Mouse (Mus musculus) left cerebral cortex, adult 11 months (tissue): ENCODE measurements around the gene Dcxr.
A peak's percentile ranks its signal among the peaks of the same experiment; 100 is the strongest.
"Not testable (repeated sequence)": the region's sequence is repeated elsewhere in the genome, so short reads cannot be mapped to it uniquely, and the experiment has no call there.

Experiments used
- DNase-seq: peaks from one replicate; pipeline ENCODE4 v3.0.0; 2022; ENCODE audit warnings: low spot score

Dcxr gene

GRCm38 (mm10) chr11:120729432-120730050 lies 2.5 kb upstream of the Dcxr start:
- DNase-seq = not testable (repeated sequence)

- DNase-seq = no peak
These were observed 1.6 kb upstream of the Dcxr start for GRCm38 (mm10) chr11:120728530-120729240.

DNA sequence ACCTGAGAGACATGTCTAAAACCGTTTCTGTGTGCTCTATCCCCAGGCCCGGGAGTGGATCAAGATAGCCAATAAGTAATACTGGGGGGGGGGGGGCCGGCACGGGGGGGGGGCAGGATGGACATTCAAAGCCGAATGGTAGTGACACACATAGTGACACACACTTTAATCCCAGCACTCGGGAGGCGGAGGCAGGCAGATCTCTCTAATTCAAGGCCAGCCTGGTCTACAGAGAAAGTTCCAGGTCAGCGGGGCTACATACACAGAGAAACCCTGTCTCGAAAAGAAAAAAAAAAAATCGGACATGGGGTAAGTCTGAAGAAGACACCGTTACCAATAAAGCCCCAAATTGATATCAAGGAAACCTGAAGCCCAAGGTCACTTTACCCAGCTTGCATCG lies 483 bp upstream of the Dcxr start:
- DNase-seq = no peak

DNA sequence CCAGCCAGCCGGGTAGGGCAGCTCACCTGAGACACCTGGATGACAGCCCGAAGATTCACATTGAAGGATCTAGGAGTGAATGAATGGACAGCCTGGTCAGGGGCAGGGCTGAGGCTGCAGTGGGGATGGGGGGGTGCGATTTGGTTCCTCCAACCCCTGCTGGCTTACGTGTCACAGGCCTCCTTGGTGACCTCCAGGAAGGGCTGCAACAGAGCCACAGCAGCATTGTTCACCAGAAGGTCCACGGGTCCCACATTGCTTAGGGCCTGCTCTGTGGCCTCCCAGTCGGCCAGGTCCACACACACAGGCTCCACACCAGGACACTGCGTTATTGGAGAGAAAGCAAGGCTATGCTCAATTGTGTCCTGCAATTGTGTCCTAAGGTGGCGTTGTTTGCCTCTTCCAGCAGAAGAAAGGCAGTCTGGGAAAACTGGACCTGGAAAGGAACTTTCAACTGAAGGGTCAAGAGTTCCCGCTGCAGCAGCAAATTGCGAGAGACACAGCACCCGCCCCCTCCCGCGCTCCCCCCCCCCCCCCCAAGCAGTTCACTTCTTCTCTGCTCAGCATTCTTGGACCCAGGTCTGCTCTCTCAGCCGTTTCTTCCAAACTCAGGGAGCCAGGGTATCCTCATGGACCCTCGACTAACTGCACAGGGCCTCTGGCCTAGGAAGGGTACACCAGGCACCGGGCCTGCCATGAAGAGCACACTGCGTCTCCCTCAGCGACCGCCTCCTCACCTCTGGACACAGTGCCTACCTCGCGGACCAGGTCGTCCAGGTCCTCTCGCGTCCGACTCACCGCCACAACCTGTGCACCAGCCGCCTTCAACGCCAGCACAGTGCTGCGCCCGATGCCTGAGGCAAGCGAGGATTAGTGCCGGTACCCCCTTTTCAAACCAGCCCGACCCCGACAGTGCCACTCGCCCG lies 575 bp downstream of the Dcxr start:
- DNase-seq = no peak

DNA sequence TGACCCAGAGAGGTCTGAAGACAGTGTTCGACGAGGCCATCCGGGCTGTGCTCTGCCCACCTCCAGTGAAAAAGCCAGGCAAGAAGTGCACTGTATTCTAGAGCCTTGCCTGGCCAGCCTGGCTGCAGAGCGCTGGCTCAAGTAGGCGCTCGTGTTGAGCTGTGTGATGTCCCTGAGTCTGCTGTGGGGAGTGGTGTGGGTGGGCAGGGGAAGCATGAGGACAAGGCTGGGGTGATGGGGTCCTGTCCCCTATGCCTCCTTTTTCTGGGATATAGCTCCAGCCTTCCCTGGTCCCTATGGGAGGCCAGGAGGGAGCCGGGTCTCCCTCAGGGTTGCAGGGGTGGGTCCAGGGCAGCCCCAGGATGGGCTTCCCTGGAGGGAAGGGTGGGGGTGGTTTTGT lies 3.6 kb downstream of the Dcxr start:
- DNase-seq = no peak

- no peak for DNase-seq
These were observed 4.2 kb downstream of the Dcxr start for GRCm38 (mm10) chr11:120722761-120723382.

DNA sequence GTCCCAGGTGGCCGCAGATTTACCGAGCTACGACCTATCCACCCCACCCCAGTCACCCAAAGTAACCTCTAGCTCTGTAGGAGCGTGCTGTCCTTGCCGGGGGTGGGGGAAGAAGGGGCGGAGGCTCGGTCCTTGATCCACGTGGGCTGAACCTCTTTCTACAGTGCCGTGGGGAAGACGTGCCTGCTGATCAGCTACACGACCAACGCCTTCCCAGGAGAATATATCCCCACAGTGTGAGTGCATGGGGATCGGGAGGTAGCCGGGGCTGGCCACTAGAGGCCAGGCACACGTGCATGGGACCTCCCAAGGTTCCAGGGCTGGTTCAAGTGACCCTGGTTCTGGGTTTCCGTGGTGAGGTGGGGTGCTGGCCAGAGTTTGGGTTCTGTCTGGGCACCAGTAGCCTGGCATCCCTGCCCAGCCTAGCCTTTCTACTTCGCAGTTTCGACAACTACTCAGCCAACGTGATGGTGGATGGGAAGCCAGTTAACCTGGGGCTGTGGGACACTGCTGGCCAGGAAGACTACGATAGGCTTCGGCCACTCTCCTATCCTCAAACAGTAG lies 4.9 kb downstream of the Dcxr start:
- DNase-seq = no peak

GRCm38 (mm10) chr11:120721124-120722066 lies 5.7 kb downstream of the Dcxr start, which contains the start of gene Rac3:
Gene Rac3, plus strand, starts transcription at chr11:120721470.
- no peak for DNase-seq

DNA sequence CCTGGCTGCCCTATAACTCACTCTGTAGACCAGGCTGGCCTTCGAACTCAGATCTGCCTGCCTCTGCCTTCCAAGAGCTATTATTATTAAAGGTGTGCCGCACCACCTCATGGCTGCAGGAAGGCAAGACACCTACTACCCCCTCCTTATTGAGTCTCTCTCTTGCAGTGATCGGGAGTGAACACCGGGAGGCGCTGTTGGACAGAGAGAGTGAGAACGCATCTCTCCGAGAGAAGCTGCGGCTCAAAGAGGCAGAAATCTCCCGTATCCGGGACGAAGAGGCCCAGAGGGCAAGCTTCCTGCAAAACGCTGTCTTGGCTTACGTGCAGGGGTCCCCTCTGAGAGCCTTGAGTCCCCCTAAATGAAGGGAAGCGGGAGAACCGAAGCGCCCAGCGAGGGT lies 6.6 kb downstream of the Dcxr start:
- peak; percentile 71 for DNase-seq

DNA sequence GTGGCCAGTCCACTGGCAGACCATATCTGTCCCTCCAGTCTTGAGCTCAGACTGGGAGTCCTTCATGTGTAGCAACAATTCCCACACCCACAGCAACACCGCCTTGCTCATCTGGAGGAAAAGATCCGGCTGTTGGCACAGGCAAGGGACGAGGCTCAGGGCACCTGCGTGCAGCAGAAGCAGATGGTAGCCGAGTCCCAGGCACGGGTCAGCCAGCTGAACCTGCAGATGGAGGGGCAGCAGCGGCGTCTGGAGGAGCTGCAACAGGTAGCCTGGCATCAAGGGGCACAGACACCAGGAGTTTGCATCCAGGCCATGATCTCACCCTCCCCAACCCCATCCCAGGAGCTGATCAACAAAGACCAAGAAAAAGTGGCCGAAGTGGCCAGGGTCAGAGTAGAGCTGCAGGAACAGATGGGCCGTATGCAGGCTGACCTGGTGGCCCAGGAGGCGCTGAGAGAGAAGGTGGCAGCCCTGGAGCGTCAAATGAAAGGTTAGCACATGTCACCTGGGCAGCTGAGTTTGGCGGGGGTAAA lies 7.2 kb downstream of the Dcxr start:
- DNase-seq = no peak

- no peak for DNase-seq
These were observed 7.8 kb downstream of the Dcxr start for GRCm38 (mm10) chr11:120719242-120719641.

DNA sequence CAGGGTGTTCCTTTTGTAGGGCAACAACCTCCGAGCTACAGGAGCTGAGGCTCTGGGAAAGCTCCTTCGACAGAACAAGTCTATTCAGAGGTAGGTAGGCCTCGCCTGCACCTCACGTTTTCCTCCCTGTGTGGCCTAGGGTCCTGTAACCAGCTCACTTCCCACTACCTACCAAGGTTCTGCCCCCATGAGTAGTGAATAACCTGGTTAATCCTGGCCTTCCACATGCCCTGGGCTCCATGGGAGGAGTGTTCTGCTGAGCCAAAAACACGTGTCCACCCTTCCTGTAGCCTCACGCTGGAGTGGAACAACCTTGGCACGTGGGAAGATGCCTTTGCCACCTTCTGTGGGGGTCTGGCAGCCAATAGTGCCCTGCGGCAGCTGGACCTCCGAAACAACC lies 11.9 kb downstream of the Dcxr start:
- no peak for DNase-seq

DNA sequence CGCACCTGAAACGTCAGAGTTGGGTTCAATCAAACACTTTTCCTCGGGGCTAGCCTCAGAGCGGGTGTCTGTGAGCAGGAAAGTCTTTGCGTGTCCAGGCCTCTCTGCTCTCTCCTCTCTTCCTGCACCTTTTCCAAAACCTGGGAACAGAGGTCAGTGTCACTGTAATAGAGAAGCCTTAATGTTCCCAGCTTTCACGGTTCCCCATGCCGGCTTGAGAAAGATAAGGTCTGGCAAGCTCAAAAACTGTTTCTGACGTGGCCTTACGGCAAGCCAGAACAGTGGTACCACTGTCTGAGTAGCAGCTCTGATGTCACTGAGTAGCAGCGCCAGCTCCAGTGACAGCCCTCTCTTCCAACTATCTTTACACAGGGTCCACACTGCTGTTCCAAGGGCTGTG lies 12.5 kb downstream of the Dcxr start:
- DNase-seq = no peak

DNA sequence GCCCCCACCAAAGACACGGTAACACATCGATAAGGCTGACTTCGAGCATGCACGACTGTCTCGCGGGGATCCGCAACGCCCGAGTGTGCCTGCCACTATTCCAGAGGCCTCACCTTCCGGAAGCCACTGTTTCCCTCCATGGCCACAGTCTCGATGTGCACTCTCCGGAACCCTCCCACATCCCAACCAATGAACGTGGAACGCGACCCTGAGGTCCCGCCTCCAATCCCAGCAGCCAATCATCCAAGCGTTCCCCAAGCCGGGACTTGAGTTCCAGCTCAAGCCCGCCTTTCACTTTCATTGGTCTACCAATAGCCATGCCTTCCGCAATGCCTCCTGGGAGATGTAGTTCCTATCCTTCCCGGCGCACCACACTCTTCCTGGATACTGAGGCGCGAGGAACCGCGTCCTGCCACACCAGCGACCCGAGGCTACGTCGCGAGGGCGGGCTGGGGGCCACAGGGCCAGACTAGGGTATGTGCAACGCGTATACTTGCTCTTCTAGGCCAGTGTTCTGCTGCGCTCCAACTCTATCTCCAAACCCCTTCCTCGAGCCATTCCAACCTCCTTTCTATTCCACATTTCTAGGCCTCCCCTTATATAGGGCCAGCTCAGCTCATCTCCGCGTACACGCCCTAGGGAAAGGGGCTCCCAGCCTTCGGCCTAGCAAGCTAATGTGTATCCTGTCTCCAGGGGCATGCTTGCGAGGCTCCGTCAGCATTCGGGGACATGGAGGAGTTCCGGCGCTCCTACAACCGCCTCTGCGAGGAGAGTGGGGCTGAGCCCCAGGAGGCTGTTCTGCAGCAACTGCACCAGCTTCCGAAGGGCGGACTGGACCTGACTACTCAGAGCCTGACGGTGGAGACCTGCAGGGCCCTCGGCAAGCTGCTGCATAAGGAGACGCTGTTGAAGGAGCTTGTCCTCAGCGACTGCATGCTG lies 13.2 kb downstream of the Dcxr start, which contains the start of the genes Cenpx and Lrrc45:
Gene Cenpx (minus strand): TSS at position 159 of the 939 bp plus-strand sequence.
Gene Lrrc45 (plus strand): TSS at position 346 of the 939 bp plus-strand sequence.
- DNase-seq = peak; percentile 97

DNA sequence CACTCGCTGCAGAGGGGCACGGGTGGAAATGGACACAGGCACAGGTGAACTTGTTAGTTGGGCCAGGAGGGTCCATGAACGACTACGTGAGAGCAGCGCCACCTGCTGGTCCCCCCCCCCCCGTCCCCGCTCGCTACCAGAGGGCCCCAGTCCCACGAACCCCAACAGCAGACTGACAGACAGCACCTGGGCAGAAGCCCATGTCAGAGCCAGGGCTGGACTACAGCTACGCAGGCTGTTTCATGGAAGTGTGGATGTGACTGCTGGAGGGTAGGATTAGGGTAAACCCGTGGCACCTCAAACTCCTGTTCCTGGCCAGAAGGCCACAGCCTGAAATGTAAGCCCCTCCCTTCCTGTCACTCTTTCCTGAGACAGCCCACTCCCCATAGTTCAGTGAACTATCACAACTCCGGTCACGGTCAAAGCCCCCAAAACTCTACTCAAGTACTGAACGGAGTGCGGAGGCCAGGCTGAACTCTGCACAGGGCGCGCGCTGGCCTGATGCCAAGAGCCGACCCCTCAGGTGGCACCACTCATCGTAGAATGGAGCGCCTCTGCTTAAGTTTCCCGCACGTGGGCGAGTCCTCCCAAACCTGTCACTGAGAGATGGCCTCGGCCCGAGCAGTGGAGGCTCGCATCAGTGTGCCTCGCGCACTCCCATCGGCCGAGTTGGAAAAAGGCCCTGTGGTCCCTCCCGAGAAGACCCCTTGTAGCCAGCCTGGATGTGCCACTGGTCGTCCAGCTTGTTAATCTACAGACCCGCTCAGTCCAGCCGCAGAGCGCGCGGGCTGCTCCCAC lies 14.1 kb downstream of the Dcxr start:
- no peak for DNase-seq

- DNase-seq = no peak
These were observed 15.0 kb downstream of the Dcxr start for GRCm38 (mm10) chr11:120711980-120712604.

DNA sequence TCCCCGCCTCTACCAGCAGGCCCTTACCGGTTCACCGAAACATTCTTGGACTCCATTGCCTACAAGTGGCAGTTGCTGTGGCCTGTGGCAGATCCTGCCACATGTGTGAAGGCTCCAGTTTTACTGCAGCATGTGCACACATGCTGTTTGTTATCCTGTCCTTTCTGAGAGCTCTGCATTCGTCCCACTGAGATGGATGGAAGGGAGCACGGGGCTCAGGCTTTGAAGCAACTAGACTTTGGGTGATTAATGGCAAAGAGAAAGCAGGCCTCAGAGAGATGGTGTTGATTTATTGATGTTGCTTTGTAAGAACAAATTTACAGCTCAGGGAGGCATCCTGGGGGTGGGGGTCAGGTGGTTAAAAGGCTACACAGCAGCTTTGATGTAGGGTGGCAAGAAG lies 16.4 kb downstream of the Dcxr start:
- DNase-seq = no peak

GRCm38 (mm10) chr11:120709551-120709950 lies 17.5 kb downstream of the Dcxr start:
- DNase-seq = no peak
